Mouse (Mus musculus) heart, postnatal 10 days (tissue): Measurements from ENCODE around the gene Clps. TPM values are rescaled to one million over a fixed set of nuclear protein-coding genes. Genes with fewer than 3 reads are reported as not detected.

Experiments
- DNase-seq, 2 experiments: peaks; one replicate each; pipeline ENCODE4 v3.0.0; 2021
- intact Hi-C: fragments of 180-260 bp; cut with DNase I; formaldehyde crosslinking; loops from one replicate; pipeline ENCODE4 v1.15.1; 2025
- total RNA-seq, 2 experiments: library from RNA; stranded (reverse); gene quantifications; 2 replicates each; pipeline ENCODE4 v1.2.3; 2021

Gene Clps
- total RNA-seq, 2 experiments from 2014 or later, result not detected

- DNase-seq, result no peak
- intact Hi-C loops, result loop anchor here (10.0 kb wide), 1 partner anchor 296 kb away; no protein-coding TSS in a partner anchor
These were observed 39.4 kb downstream of the Clps start for GRCm38 (mm10) chr17:28521071-28521726.

GRCm38 (mm10) chr17:28520561-28520960 is 40.0 kb downstream of the Clps start:
- intact Hi-C loops, result loop anchor here (10.0 kb wide), 1 partner anchor 296 kb away; no protein-coding TSS in a partner anchor
- no peak for DNase-seq

GRCm38 (mm10) chr17:28519827-28520226 is 40.7 kb downstream of the Clps start:
- intact Hi-C loops, result loop anchor here (10.0 kb wide), 1 partner anchor 295 kb away; no protein-coding TSS in a partner anchor

GRCm38 (mm10) chr17:28518615-28519071 is 41.9 kb downstream of the Clps start:
- intact Hi-C loops, result no loop called here
- no peak for DNase-seq

More at GRCm38 (mm10) chr17:28519827-28520226, 40.7 kb downstream of the Clps start:
- DNase-seq, result no peak

- peak; percentile 89 to 93 for DNase-seq
- intact Hi-C loops, result no loop called here
These were observed 42.5 kb downstream of the Clps start for GRCm38 (mm10) chr17:28517956-28518614.

GRCm38 (mm10) chr17:28517441-28517955 is 43.1 kb downstream of the Clps start, which contains the start of gene Fkbp5:
Fkbp5 (minus strand) TSS chr17:28517527.
- intact Hi-C loops, result no loop called here

GRCm38 (mm10) chr17:28516881-28517280 is 43.7 kb downstream of the Clps start:
- no peak for DNase-seq
- intact Hi-C loops, result no loop called here

More at GRCm38 (mm10) chr17:28517441-28517955, 43.1 kb downstream of the Clps start, which contains the start of gene Fkbp5:
- DNase-seq, result peak; percentile 82 to 86

GRCm38 (mm10) chr17:28515431-28516341 is 44.9 kb downstream of the Clps start:
- no peak for DNase-seq
- intact Hi-C loops, result no loop called here

- DNase-seq, result no peak
These were observed 46.0 kb downstream of the Clps start for GRCm38 (mm10) chr17:28514555-28514954.

GRCm38 (mm10) chr17:28513844-28514243 is 46.7 kb downstream of the Clps start:
- intact Hi-C loops, result loop anchor here (2.0 kb wide), 1 partner anchor 27 kb away; no protein-coding TSS in a partner anchor
- no peak for DNase-seq

More at GRCm38 (mm10) chr17:28514555-28514954, 46.0 kb downstream of the Clps start:
- intact Hi-C loops, result no loop called here

- intact Hi-C loops, result loop anchor here (2.0 kb wide), 1 partner anchor 27 kb away; no protein-coding TSS in a partner anchor
These were observed 47.2 kb downstream of the Clps start for GRCm38 (mm10) chr17:28513337-28513736.

GRCm38 (mm10) chr17:28512696-28513095 is 47.9 kb downstream of the Clps start:
- intact Hi-C loops, result loop anchor here (2.0 kb wide), 1 partner anchor 26 kb away; no protein-coding TSS in a partner anchor
- DNase-seq, result peak in 1 of 2 experiments; percentile 63

More at GRCm38 (mm10) chr17:28513337-28513736, 47.2 kb downstream of the Clps start:
- no peak for DNase-seq

GRCm38 (mm10) chr17:28511616-28512541 is 48.7 kb downstream of the Clps start:
- no peak for DNase-seq
- intact Hi-C loops, result loop anchor here (2.0 kb wide), 1 partner anchor 25 kb away; no protein-coding TSS in a partner anchor

GRCm38 (mm10) chr17:28510445-28511342 is 49.9 kb downstream of the Clps start:
- intact Hi-C loops, result no loop called here
- no peak for DNase-seq
